Mouse (Mus musculus) limb, embryonic 14.5 days (tissue): ENCODE data around the gene Lpo. TPM values are rescaled to one million over a fixed set of nuclear protein-coding genes. Genes with fewer than 3 reads are reported as not detected.

Experiments
- ATAC-seq: fragments of 200-750 bp; cut with Nextera tagmentation; 2 replicates; pipeline ENCODE4 v1.8.0; 2017; ENCODE audit warnings: low read depth, moderate number of reproducible peaks, moderate TSS enrichment; ENCODE audit not compliant: low FRiP score
- DNase-seq: peaks from one replicate; pipeline ENCODE4 v3.0.0-alpha.2; 2015; ENCODE audit warnings: low spot score
- H3K27ac ChIP-seq: fragments of 300-500 bp; sonication (generic); replicated peaks from 2 replicates; pipeline ENCODE4 v1.5.1; 2014; ENCODE audit warnings: low read depth, mild to moderate bottlenecking, low read length, moderate library complexity, mixed read lengths
- H3K27me3 ChIP-seq: fragments of 300-500 bp; sonication (generic); 2 replicates; pipeline ENCODE4 v1.6.1; 2014; ENCODE audit warnings: low read length, mixed read lengths; ENCODE audit not compliant: control insufficient read depth, insufficient read depth
- H3K36me3 ChIP-seq: fragments of 300-500 bp; sonication (generic); 2 replicates; pipeline ENCODE4 v1.6.1; 2014; ENCODE audit warnings: mild to moderate bottlenecking, low read length, moderate library complexity, mixed read lengths; ENCODE audit not compliant: control insufficient read depth, insufficient read depth
- H3K4me1 ChIP-seq: fragments of 300-500 bp; sonication (generic); 2 replicates; pipeline ENCODE4 v1.6.1; 2014; ENCODE audit warnings: antibody characterized with exemption, low read length, mixed read lengths; ENCODE audit not compliant: control insufficient read depth, insufficient read depth
- H3K4me2 ChIP-seq: fragments of 300-500 bp; sonication (generic); replicated peaks from 2 replicates; pipeline ENCODE4 v1.6.1; 2014; ENCODE audit warnings: low read depth, mild to moderate bottlenecking, low read length, moderate library complexity; ENCODE audit not compliant: severe bottlenecking
- H3K4me3 ChIP-seq: fragments of 300-500 bp; sonication (generic); replicated peaks from 2 replicates; pipeline ENCODE4 v1.5.1; 2014; ENCODE audit warnings: low read length
- H3K9ac ChIP-seq: fragments of 300-500 bp; sonication (generic); 2 replicates; pipeline ENCODE4 v1.6.1; 2014; ENCODE audit warnings: mild to moderate bottlenecking, low read depth, low read length, moderate library complexity; ENCODE audit not compliant: severe bottlenecking
- H3K9me3 ChIP-seq: fragments of 300-500 bp; sonication (generic); 2 replicates; pipeline ENCODE4 v1.6.1; 2016; ENCODE audit warnings: low read length; ENCODE audit not compliant: control insufficient read depth
- POLR2A ChIP-seq: fragments of 200-500 bp; IDR thresholded peaks from 2 replicates; pipeline ENCODE4 v1.8.0; 2012; ENCODE audit warnings: inconsistent platforms, mild to moderate bottlenecking, moderate library complexity, borderline replicate concordance; ENCODE audit not compliant: insufficient read depth, insufficient read length; ENCODE audit errors: extremely low read depth
- WGBS: fragments of 180-500 bp; shearing (Covaris S2); extraction: QIAGEN DNeasy Blood & Tissue Kit; methylation state at CpG from one replicate; pipeline ENCODE4 v1.1.7; 2014; 5-methylcytosine and 5-hydroxymethylcytosine counted together
- polyA plus RNA-seq, 2 experiments: library from polyadenylated mRNA; depleted of rRNA in 1 of 2; stranded (reverse) in 1 of 2; unstranded in 1 of 2; fragments of >200 nt; fragmentation: Nextera tagmentation in 1 of 2; extraction: Ambion mirVana in 1 of 2; gene quantifications; 2 replicates each; pipeline versions ENCODE4 v1.2.1 to v1.2.3; 2012 to 2014

Lpo gene
- polyA plus RNA-seq, 2 experiments = 0.04 TPM; not detected in 1

DNA sequence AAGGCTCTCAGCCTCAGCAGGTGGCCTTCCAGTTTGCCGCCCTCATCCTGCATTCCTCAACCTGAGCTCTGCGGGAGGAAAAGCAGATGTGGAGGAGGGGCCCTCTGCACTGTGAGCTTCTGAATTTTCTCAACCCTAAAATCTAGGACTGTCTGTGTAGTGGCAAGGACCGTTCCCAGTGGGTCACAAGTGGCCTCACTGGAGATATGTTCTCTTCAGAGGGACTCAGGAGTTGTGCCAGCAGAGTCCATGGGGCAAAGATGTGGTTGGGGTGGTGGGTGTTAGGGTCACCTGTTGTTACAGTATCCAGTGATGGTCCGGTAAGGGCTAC is 10.7 kb downstream of the Lpo start:
- ATAC-seq = no peak
- DNase-seq = no peak
- H3K9ac ChIP-seq = peak overlapping the region; percentile 45

GRCm38 (mm10) chr11:87816707-87817442 is 11.2 kb downstream of the Lpo start:
- H3K27ac ChIP-seq = no peak overlapping the region
- H3K9ac ChIP-seq = peak overlapping the region; percentile 45
- peak overlapping the region; percentile 72 for H3K4me2 ChIP-seq
- H3K36me3 ChIP-seq = no peaks in the 10 kb centered on the region
- H3K4me1 ChIP-seq = peaks cover 3% of the 10 kb centered on the region; the same call in 1 of the 2 replicates
- TF ChIP-seq POLR2A = no peak
- H3K27me3 ChIP-seq = peaks cover 5% of the 10 kb centered on the region; the same call in 1 of the 2 replicates
- 4% methylated on average over 31 of the region's 31 CpGs for WGBS
- ATAC-seq = no peak
- peak overlapping the region; percentile 35 for H3K4me3 ChIP-seq
- peak; percentile 24 for DNase-seq
- no peaks in the 10 kb centered on the region for H3K9me3 ChIP-seq

More for the DNA sequence above, 10.7 kb downstream of the Lpo start:
- H3K27me3 ChIP-seq = peaks cover 5% of the 10 kb centered on the region; the same call in 1 of the 2 replicates
- no peak overlapping the region for H3K27ac ChIP-seq
- WGBS = 24% methylated on average over 4 of the region's 4 CpGs
- no peaks in the 10 kb centered on the region for H3K36me3 ChIP-seq
- H3K4me1 ChIP-seq = peaks cover 3% of the 10 kb centered on the region; the same call in 1 of the 2 replicates
- no peaks in the 10 kb centered on the region for H3K9me3 ChIP-seq
- peak overlapping the region; percentile 35 for H3K4me3 ChIP-seq
- peak overlapping the region; percentile 72 for H3K4me2 ChIP-seq
- TF ChIP-seq POLR2A = no peak

DNA sequence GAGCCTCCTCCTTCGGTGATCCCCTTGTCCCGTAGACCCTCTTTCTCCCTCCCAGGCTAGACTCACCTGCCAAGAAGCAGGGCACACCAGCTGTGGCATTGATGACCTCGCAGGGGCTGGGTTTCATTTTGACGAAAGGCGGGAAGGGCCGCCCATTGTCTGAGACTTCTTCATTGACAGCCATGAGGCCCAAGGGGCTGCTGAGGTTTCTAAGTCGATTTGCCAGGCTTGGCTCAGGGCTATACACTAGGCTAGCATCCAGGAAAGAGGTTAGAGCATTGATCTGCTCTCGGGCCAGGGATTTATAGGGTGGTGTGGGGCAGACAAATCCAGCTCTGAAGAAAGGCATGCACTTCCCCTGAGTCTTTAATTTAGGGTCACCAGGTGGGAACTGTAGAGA is 13.3 kb downstream of the Lpo start:
- Histone ChIP-seq H3K4me3 (no peak overlapping the region), H3K9ac (no peak overlapping the region), H3K27me3 (peaks cover 5% of the 10 kb centered on the region; the same call in 1 of the 2 replicates), H3K27ac (no peak overlapping the region), H3K4me2 (no peak overlapping the region), H3K4me1 (peaks cover 3% of the 10 kb centered on the region; the same call in 1 of the 2 replicates), H3K36me3 (no peaks in the 10 kb centered on the region), H3K9me3 (no peaks in the 10 kb centered on the region)
- TF ChIP-seq POLR2A = no peak
- no peak for ATAC-seq
- no peak for DNase-seq
- WGBS = 76% methylated on average over 8 of the region's 8 CpGs

- no peak for TF ChIP-seq POLR2A
- no peak overlapping the region for H3K4me3 ChIP-seq
- no peaks in the 10 kb centered on the region for H3K4me1 ChIP-seq
- no peaks in the 10 kb centered on the region for H3K36me3 ChIP-seq
- no peak overlapping the region for H3K27ac ChIP-seq
- no peak overlapping the region for H3K4me2 ChIP-seq
- no peak for DNase-seq
- no peak for ATAC-seq
- H3K27me3 ChIP-seq = no peaks in the 10 kb centered on the region
- no peaks in the 10 kb centered on the region for H3K9me3 ChIP-seq
- H3K9ac ChIP-seq = no peak overlapping the region
- WGBS = 55% methylated on average over 3 of the region's 4 CpGs
Observed at GRCm38 (mm10) chr11:87811396-87811795, 16.7 kb downstream of the Lpo start.

GRCm38 (mm10) chr11:87808236-87808635 is 19.9 kb downstream of the Lpo start:
- TF ChIP-seq POLR2A = no peak
- 80% methylated on average over 7 of the region's 7 CpGs for WGBS
- Histone ChIP-seq H3K9me3 (no peaks in the 10 kb centered on the region), H3K4me3 (no peak overlapping the region), H3K36me3 (no peaks in the 10 kb centered on the region), H3K4me2 (no peak overlapping the region), H3K27me3 (no peaks in the 10 kb centered on the region), H3K9ac (no peak overlapping the region), H3K27ac (no peak overlapping the region), H3K4me1 (no peaks in the 10 kb centered on the region)
- ATAC-seq = no peak
- no peak for DNase-seq
